Mouse (Mus musculus) cortical plate, adult 2 months (tissue): ENCODE measurements around the gene Psg20. TPM values are rescaled to one million over a fixed set of nuclear protein-coding genes. Genes with fewer than 3 reads are reported as not detected.
"Not testable (repeated sequence)": the region's sequence is repeated elsewhere in the genome, so short reads cannot be mapped to it uniquely, and the experiment has no call there.

Experiments
- H3K27ac ChIP-seq: fragments of 200-500 bp; 2 replicates; pipeline ENCODE4 v1.5.1; 2012; ENCODE audit warnings: low read length, control low read depth, inconsistent platforms; ENCODE audit not compliant: insufficient read depth
- H3K4me1 ChIP-seq: fragments of 200-500 bp; 2 replicates; pipeline ENCODE4 v1.6.1; 2011; ENCODE audit warnings: low read length; ENCODE audit not compliant: control insufficient read depth, insufficient read depth
- H3K4me3 ChIP-seq: fragments of 200-500 bp; 2 replicates; pipeline ENCODE4 v1.5.1; 2011; ENCODE audit warnings: mild to moderate bottlenecking, low read length, control low read depth; ENCODE audit not compliant: insufficient read depth
- CTCF ChIP-seq: fragments of 200-500 bp; IDR thresholded peaks from 2 replicates; pipeline ENCODE4 v1.5.1; 2011; ENCODE audit warnings: mild to moderate bottlenecking, control low read depth, low read length; ENCODE audit not compliant: insufficient read depth; ENCODE audit errors: extremely low read depth
- POLR2A ChIP-seq: fragments of 200-500 bp; IDR thresholded peaks from 2 replicates; pipeline ENCODE4 v1.6.1; 2011; ENCODE audit warnings: mild to moderate bottlenecking, low read length, control low read depth; ENCODE audit not compliant: insufficient read depth; ENCODE audit errors: extremely low read depth
- polyA plus RNA-seq: library from polyadenylated mRNA; depleted of rRNA; stranded (reverse); fragments of >200 nt; gene quantifications from 2 replicates; pipeline ENCODE4 v1.2.3, GENCODE M21; 2012; rRNA removed

Psg20 gene
- not detected in 2 replicates for polyA plus RNA-seq

DNA sequence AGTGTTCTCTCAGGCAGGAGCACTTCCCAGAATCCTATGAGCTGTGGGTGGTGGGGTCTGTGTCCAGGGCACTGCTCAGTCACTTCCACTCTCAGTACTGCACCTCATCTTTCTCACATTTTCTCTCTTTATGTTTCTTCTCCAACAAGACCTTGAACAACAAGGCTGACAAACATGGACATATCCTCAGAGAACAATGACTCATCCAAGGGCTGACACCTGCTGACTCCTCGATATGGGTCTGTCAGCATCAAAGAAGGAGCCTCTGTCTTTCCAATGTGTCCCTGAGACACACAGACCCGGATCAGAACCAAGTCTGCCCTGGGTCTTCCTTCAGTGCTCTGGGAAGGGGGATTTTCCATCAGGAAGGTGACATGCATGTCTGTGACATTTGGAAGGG lies at the start of gene Psg20:
Gene Psg20, minus strand, starts transcription at position 101 of the 400 bp plus-strand sequence.
- H3K4me1 ChIP-seq = no peaks in the 10 kb centered on the region
- no peak within 1 kb of the TSS for H3K4me3 ChIP-seq
- no peak within 1 kb of the TSS for H3K27ac ChIP-seq
- TF ChIP-seq CTCF (no peak), POLR2A (no peak)

- TF ChIP-seq POLR2A (no peak), CTCF (no peak)
- Histone ChIP-seq H3K4me1 (no peaks in the 10 kb centered on the region), H3K27ac (no peak overlapping the region)
Observed at GRCm38 (mm10) chr7:18734451-18734850, 48.5 kb upstream of the Psg20 start.

GRCm38 (mm10) chr7:18733111-18733510 lies 47.1 kb upstream of the Psg20 start:
- Histone ChIP-seq H3K4me3 (no peak overlapping the region), H3K27ac (no peak overlapping the region), H3K4me1 (no peaks in the 10 kb centered on the region)
- TF ChIP-seq CTCF (no peak), POLR2A (no peak)

More at GRCm38 (mm10) chr7:18734451-18734850, 48.5 kb upstream of the Psg20 start:
- no peak overlapping the region for H3K4me3 ChIP-seq

DNA sequence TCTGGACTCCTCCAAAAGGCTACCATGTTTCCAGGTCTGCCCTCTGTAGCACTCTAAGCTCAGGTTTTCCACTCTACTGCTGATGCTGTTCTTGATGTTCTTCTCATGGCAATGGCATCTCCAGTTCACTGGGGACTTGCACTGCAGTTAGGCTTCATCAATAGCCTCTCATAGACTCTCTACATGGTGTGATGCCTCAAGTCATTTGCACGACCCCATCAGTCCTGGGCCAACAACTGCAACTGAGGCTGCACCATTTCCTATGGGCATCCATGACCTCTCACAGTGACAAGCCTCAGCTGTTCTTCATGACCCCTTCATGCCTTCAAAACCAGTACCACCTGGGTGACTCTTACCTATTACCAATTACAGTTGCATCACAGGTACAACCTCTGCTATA lies 42.4 kb upstream of the Psg20 start:
- no peak for TF ChIP-seq CTCF
- TF ChIP-seq POLR2A = no peak
- H3K27ac ChIP-seq = no peak overlapping the region

DNA sequence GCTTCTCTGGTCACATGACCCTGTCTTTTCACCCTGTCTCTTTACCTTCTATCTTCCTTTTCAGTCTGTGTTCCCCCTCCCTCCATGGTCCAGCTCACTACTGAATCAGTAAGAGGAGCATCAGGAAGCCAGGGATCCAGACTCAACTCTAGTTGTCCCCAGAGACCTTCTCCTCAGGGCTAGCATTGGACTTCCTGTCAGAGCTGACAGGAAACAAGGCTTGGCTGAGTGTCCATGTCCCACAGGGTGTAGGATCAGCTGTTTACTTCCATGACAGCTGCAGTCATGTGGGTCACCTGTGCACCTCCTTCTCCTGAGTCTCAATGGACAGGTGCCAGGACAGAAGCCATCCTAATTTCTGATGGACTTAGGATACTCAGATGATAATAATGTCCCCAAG lies 39.9 kb upstream of the Psg20 start:
- not testable (repeated sequence) for H3K4me3 ChIP-seq, H3K27ac ChIP-seq, H3K4me1 ChIP-seq

More for the DNA sequence above, 42.4 kb upstream of the Psg20 start:
- Histone ChIP-seq H3K4me1 (no peaks in the 10 kb centered on the region), H3K4me3 (no peak overlapping the region)

- no peak overlapping the region for H3K27ac ChIP-seq
- no peak overlapping the region for H3K4me3 ChIP-seq
- no peaks in the 10 kb centered on the region for H3K4me1 ChIP-seq
- TF ChIP-seq POLR2A (no peak), CTCF (no peak)
Observed at GRCm38 (mm10) chr7:18724001-18724400, 38.0 kb upstream of the Psg20 start.

- H3K4me1 ChIP-seq = no peaks in the 10 kb centered on the region
- TF ChIP-seq CTCF (no peak), POLR2A (no peak)
- no peak within 1 kb of the TSS for H3K27ac ChIP-seq
- H3K4me3 ChIP-seq = no peak within 1 kb of the TSS
Observed at GRCm38 (mm10) chr7:18717790-18718189, 31.8 kb upstream of the Psg20 start, which contains the start of gene Psg22. Gene Psg22, plus strand, starts transcription at chr7:18718090.

DNA sequence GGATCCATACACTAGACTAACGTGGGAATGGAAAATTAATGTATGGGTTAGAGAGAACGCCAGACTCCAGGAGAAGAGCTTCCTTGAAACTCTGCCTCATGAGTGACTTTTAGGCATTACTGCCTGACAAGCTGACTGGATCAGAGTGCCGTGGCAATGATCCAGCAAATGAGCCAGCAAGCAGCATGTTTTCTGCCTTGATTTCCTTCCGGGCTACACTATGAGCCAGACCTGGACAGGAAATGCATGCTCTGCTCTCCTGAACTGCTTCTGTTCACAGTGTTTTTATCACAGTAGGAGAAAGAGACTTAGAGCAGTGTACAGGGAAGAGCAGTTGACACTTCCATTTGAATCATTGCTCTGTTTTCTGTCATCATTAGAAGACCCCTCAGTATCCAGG lies 29.6 kb upstream of the Psg20 start:
- TF ChIP-seq CTCF (no peak), POLR2A (no peak)
- Histone ChIP-seq H3K4me1 (no peaks in the 10 kb centered on the region), H3K4me3 (no peak overlapping the region), H3K27ac (no peak overlapping the region)

DNA sequence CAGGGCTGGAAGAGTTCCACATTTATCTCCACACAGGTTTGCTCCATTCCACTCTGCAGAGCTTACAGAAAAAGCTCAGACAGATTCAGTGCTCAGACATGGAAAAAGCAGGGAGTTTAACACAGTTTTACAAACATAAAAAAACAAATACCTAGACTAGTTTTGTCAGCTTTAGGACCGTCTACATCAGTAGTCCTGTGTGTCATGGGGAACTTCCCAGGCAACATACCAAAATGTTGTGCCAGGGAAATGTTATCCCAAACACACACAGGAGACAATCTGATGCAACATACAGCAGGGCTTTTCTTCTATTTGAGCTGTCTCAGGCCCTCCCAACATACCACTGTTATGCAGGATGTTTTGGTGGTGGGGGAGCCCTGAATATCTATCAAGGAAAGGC lies 24.9 kb upstream of the Psg20 start:
- no peak for TF ChIP-seq POLR2A
- no peak for TF ChIP-seq CTCF
- H3K4me1 ChIP-seq = no peaks in the 10 kb centered on the region

GRCm38 (mm10) chr7:18710331-18710730 lies 24.3 kb upstream of the Psg20 start:
- H3K4me3 ChIP-seq, H3K4me1 ChIP-seq, H3K27ac ChIP-seq: not testable (repeated sequence)

More for the DNA sequence above, 24.9 kb upstream of the Psg20 start:
- no peak overlapping the region for H3K4me3 ChIP-seq
- H3K27ac ChIP-seq = no peak overlapping the region

GRCm38 (mm10) chr7:18685586-18685985 lies 399 bp downstream of the Psg20 start:
- Histone ChIP-seq H3K27ac (no peak overlapping the region), H3K4me1 (no peaks in the 10 kb centered on the region), H3K4me3 (no peak overlapping the region)
- TF ChIP-seq POLR2A = no peak
- TF ChIP-seq CTCF = no peak
